Mouse (Mus musculus): ENCODE data around the gene Pdk2. TPM values are rescaled to one million over a fixed set of nuclear protein-coding genes. Genes with fewer than 3 reads are reported as not detected.
A peak's percentile ranks its signal among the peaks of the same experiment; 100 is the strongest.

Gene Pdk2
- total and polyA plus RNA-seq, 2 experiments from 2014 or later = 168 to 179 TPM

GRCm38 (mm10) chr11:95009629-95010014 is 31.5 kb downstream of the Pdk2 start, which contains the start of gene Samd14:
Samd14 (plus strand) TSS chr11:95009879.
- H3K4me1 ChIP-seq (ENCODE audit: control insufficient read depth, insufficient read depth) = peaks cover 20% of the 10 kb centered on the region
- TF ChIP-seq CTCF (IDR thresholded peaks at IDR 0.05; ENCODE audit: low read depth) (no peak), EP300 (IDR thresholded peaks at IDR 0.05; ENCODE audit: low read depth) (no peak)

GRCm38 (mm10) chr11:95008661-95009628 is 32.2 kb downstream of the Pdk2 start:
- H3K27me3 ChIP-seq (ENCODE audit: control insufficient read depth, insufficient read depth, low read length) = no peaks in the 10 kb centered on the region
- no peaks in the 10 kb centered on the region for H3K9me3 ChIP-seq (replicated peaks; ENCODE audit: control insufficient read depth, low read length)
- TF ChIP-seq CTCF (IDR thresholded peaks at IDR 0.05; ENCODE audit: low read depth) (no peak), EP300 (IDR thresholded peaks at IDR 0.05; ENCODE audit: low read depth) (no peak)
- DNase-seq (ENCODE audit: low spot score) (peak; percentile 61), ATAC-seq (ENCODE audit: insufficient read depth, low read depth) (0 out of 2 replicates have a peak, but pooled peaks have one; percentile 15)
- H3K4me1 ChIP-seq (ENCODE audit: control insufficient read depth, insufficient read depth) = peaks cover 20% of the 10 kb centered on the region
- H3K36me3 ChIP-seq (replicated peaks; ENCODE audit: control insufficient read depth, insufficient read depth, low read length) = peaks cover 8% of the 10 kb centered on the region; the same call in 1 of the 2 replicates
- WGBS = 24% methylated on average over 15 of the region's 15 CpGs
- peak overlapping the region; percentile 68 for H3K4me3 ChIP-seq (ENCODE audit: low read depth, low read length)
- H3K4me2 ChIP-seq (ENCODE audit: low read depth, low read length) = peak overlapping the region; percentile 97
- H3K27ac ChIP-seq (ENCODE audit: low read depth) = peak overlapping the region; percentile 64
- peak overlapping the region; percentile 59 for H3K9ac ChIP-seq (replicated peaks; ENCODE audit: low read depth, low read length)

More at GRCm38 (mm10) chr11:95009629-95010014, 31.5 kb downstream of the Pdk2 start, which contains the start of gene Samd14:
- H3K4me2 ChIP-seq (ENCODE audit: low read depth, low read length) = peak within 1 kb of the TSS; percentile 97
- H3K27ac ChIP-seq (ENCODE audit: low read depth) = peak within 1 kb of the TSS; percentile 64
- 0% methylated on average over 30 of the region's 32 CpGs for WGBS
- DNase-seq (ENCODE audit: low spot score) (peak; percentile 63), ATAC-seq (ENCODE audit: insufficient read depth, low read depth) (peak; percentile 55)
- no peaks in the 10 kb centered on the region for H3K9me3 ChIP-seq (replicated peaks; ENCODE audit: control insufficient read depth, low read length)
- H3K36me3 ChIP-seq (replicated peaks; ENCODE audit: control insufficient read depth, insufficient read depth, low read length) = peaks cover 8% of the 10 kb centered on the region; the same call in 1 of the 2 replicates
- H3K27me3 ChIP-seq (ENCODE audit: control insufficient read depth, insufficient read depth, low read length) = no peaks in the 10 kb centered on the region
- peak within 1 kb of the TSS; percentile 59 for H3K9ac ChIP-seq (replicated peaks; ENCODE audit: low read depth, low read length)
- peak within 1 kb of the TSS; percentile 68 for H3K4me3 ChIP-seq (ENCODE audit: low read depth, low read length)

GRCm38 (mm10) chr11:95007418-95007817 is 33.7 kb downstream of the Pdk2 start:
- peaks cover 22% of the 10 kb centered on the region for H3K36me3 ChIP-seq (replicated peaks; ENCODE audit: control insufficient read depth, insufficient read depth, low read length)
- ATAC-seq (ENCODE audit: insufficient read depth, low read depth) = no peak
- H3K4me1 ChIP-seq (ENCODE audit: control insufficient read depth, insufficient read depth) = peaks cover 20% of the 10 kb centered on the region
- H3K4me3 ChIP-seq (ENCODE audit: low read depth, low read length) = no peak overlapping the region
- H3K4me2 ChIP-seq (ENCODE audit: low read depth, low read length) = peak overlapping the region; percentile 80
- no peaks in the 10 kb centered on the region for H3K9me3 ChIP-seq (replicated peaks; ENCODE audit: control insufficient read depth, low read length)
- H3K27me3 ChIP-seq (ENCODE audit: control insufficient read depth, insufficient read depth, low read length) = no peaks in the 10 kb centered on the region
- no peak for DNase-seq (ENCODE audit: low spot score)
- H3K27ac ChIP-seq (ENCODE audit: low read depth) = no peak overlapping the region
- H3K9ac ChIP-seq (replicated peaks; ENCODE audit: low read depth, low read length) = no peak overlapping the region
- TF ChIP-seq CTCF (IDR thresholded peaks at IDR 0.05; ENCODE audit: low read depth) = no peak
- TF ChIP-seq EP300 (IDR thresholded peaks at IDR 0.05; ENCODE audit: low read depth) = no peak
- 64% methylated on average over 3 of the region's 3 CpGs for WGBS

GRCm38 (mm10) chr11:95006525-95007219 is 34.5 kb downstream of the Pdk2 start:
- DNase-seq (ENCODE audit: low spot score) = peak; percentile 73
- H3K4me1 ChIP-seq (ENCODE audit: control insufficient read depth, insufficient read depth) = peaks cover 20% of the 10 kb centered on the region

GRCm38 (mm10) chr11:95006038-95006437 is 35.1 kb downstream of the Pdk2 start:
- no peak overlapping the region for H3K27ac ChIP-seq (ENCODE audit: low read depth)

More at GRCm38 (mm10) chr11:95006525-95007219, 34.5 kb downstream of the Pdk2 start:
- TF ChIP-seq CTCF (IDR thresholded peaks at IDR 0.05; ENCODE audit: low read depth) = no peak
- TF ChIP-seq EP300 (IDR thresholded peaks at IDR 0.05; ENCODE audit: low read depth) = peak; percentile 23; the same call in 1 of the 2 replicates
- peak; percentile 62 for ATAC-seq (ENCODE audit: insufficient read depth, low read depth)
- Histone ChIP-seq H3K27ac (ENCODE audit: low read depth) (peak overlapping the region; percentile 54; the same call in 1 of the 2 replicates), H3K9ac (replicated peaks; ENCODE audit: low read depth, low read length) (peak overlapping the region; percentile 51; the same call in 1 of the 2 replicates), H3K27me3 (ENCODE audit: control insufficient read depth, insufficient read depth, low read length) (no peaks in the 10 kb centered on the region), H3K36me3 (replicated peaks; ENCODE audit: control insufficient read depth, insufficient read depth, low read length) (peaks cover 29% of the 10 kb centered on the region), H3K4me2 (ENCODE audit: low read depth, low read length) (peak overlapping the region; percentile 80), H3K4me3 (ENCODE audit: low read depth, low read length) (peak overlapping the region; percentile 47), H3K9me3 (replicated peaks; ENCODE audit: control insufficient read depth, low read length) (no peaks in the 10 kb centered on the region)
- WGBS = 1% methylated on average over 27 of the region's 27 CpGs

More at GRCm38 (mm10) chr11:95006038-95006437, 35.1 kb downstream of the Pdk2 start:
- H3K27me3 ChIP-seq (ENCODE audit: control insufficient read depth, insufficient read depth, low read length) = no peaks in the 10 kb centered on the region
- H3K4me1 ChIP-seq (ENCODE audit: control insufficient read depth, insufficient read depth) = peaks cover 26% of the 10 kb centered on the region
- WGBS = 44% methylated on average over 4 of the region's 4 CpGs
- ATAC-seq (ENCODE audit: insufficient read depth, low read depth) (no peak), DNase-seq (ENCODE audit: low spot score) (no peak)
- no peak for TF ChIP-seq CTCF (IDR thresholded peaks at IDR 0.05; ENCODE audit: low read depth)
- no peak for TF ChIP-seq EP300 (IDR thresholded peaks at IDR 0.05; ENCODE audit: low read depth)
- peak overlapping the region; percentile 80 for H3K4me2 ChIP-seq (ENCODE audit: low read depth, low read length)
- H3K36me3 ChIP-seq (replicated peaks; ENCODE audit: control insufficient read depth, insufficient read depth, low read length) = peaks cover 34% of the 10 kb centered on the region
- H3K9me3 ChIP-seq (replicated peaks; ENCODE audit: control insufficient read depth, low read length) = no peaks in the 10 kb centered on the region
- 0 out of 2 replicates have a peak overlapping the region, but pooled peaks have one; percentile 51 for H3K9ac ChIP-seq (replicated peaks; ENCODE audit: low read depth, low read length)
- peak overlapping the region; percentile 47; the same call in 1 of the 2 replicates for H3K4me3 ChIP-seq (ENCODE audit: low read depth, low read length)

All from heart, postnatal 0 days (tissue).